Mouse (Mus musculus): ENCODE results near the gene Ankrd13d. TPM values are rescaled to one million over a fixed set of nuclear protein-coding genes. Genes with fewer than 3 reads are reported as not detected.
A peak's percentile ranks its signal among the peaks of the same experiment; 100 is the strongest.

Ankrd13d gene
- polyA plus RNA-seq, 1 experiment from 2014 or later: 9.5 TPM

GRCm38 (mm10) chr19:4290749-4291148 lies 7.8 kb upstream of the Ankrd13d start:
- no peaks in the 10 kb centered on the region for H3K9me3 ChIP-seq (ENCODE audit: control insufficient read depth, low read length)
- ATAC-seq (replicated peaks; ENCODE audit: low FRiP score): no peak
- no peaks in the 10 kb centered on the region for H3K4me1 ChIP-seq (replicated peaks; ENCODE audit: control insufficient read depth, insufficient read depth, low read length)
- no peak overlapping the region for H3K4me3 ChIP-seq (ENCODE audit: low read depth, low read length)
- no peak overlapping the region for H3K4me2 ChIP-seq (ENCODE audit: low read depth, low read length, severe bottlenecking)
- no peak overlapping the region for H3K27ac ChIP-seq (ENCODE audit: low read depth, low read length)
- H3K36me3 ChIP-seq (ENCODE audit: control insufficient read depth, insufficient read depth, low read length): peaks cover 8% of the 10 kb centered on the region; the same call in 1 of the 2 replicates
- H3K9ac ChIP-seq (ENCODE audit: low read length): no peak overlapping the region
- DNase-seq (ENCODE audit: low spot score): no peak
- 76% methylated on average over 15 of the region's 15 CpGs for WGBS
- no peaks in the 10 kb centered on the region for H3K27me3 ChIP-seq (ENCODE audit: control insufficient read depth, insufficient read depth, low read length)

- H3K4me2 ChIP-seq (ENCODE audit: low read depth, low read length, severe bottlenecking): peak overlapping the region; percentile 77; the same call in 1 of the 2 replicates
- H3K9ac ChIP-seq (ENCODE audit: low read length): no peak overlapping the region
- H3K4me1 ChIP-seq (replicated peaks; ENCODE audit: control insufficient read depth, insufficient read depth, low read length): peaks cover 6% of the 10 kb centered on the region; the same call in 1 of the 2 replicates
- H3K36me3 ChIP-seq (ENCODE audit: control insufficient read depth, insufficient read depth, low read length): peaks cover 4% of the 10 kb centered on the region; the same call in 1 of the 2 replicates
- ATAC-seq (replicated peaks; ENCODE audit: low FRiP score) (no peak; the same call in 1 of the 2 replicates), DNase-seq (ENCODE audit: low spot score) (no peak)
- peak overlapping the region; percentile 56 for H3K4me3 ChIP-seq (ENCODE audit: low read depth, low read length)
- H3K27me3 ChIP-seq (ENCODE audit: control insufficient read depth, insufficient read depth, low read length): peaks cover 3% of the 10 kb centered on the region; the same call in 1 of the 2 replicates
- WGBS: 48% methylated on average over 7 of the region's 7 CpGs
- H3K9me3 ChIP-seq (ENCODE audit: control insufficient read depth, low read length): no peaks in the 10 kb centered on the region; the same call in 1 of the 2 replicates
- no peak overlapping the region for H3K27ac ChIP-seq (ENCODE audit: low read depth, low read length)
These were observed 716 bp upstream of the Ankrd13d start for GRCm38 (mm10) chr19:4283653-4284052.

GRCm38 (mm10) chr19:4280425-4280824 lies 2.5 kb downstream of the Ankrd13d start:
- 92% methylated on average over 9 of the region's 9 CpGs for WGBS

GRCm38 (mm10) chr19:4279487-4279886 lies 3.5 kb downstream of the Ankrd13d start:
- no peaks in the 10 kb centered on the region for H3K36me3 ChIP-seq (ENCODE audit: control insufficient read depth, insufficient read depth, low read length)
- H3K4me2 ChIP-seq (ENCODE audit: low read depth, low read length, severe bottlenecking): no peak overlapping the region
- no peak overlapping the region for H3K27ac ChIP-seq (ENCODE audit: low read depth, low read length)
- no peak overlapping the region for H3K4me3 ChIP-seq (ENCODE audit: low read depth, low read length)
- peaks cover 3% of the 10 kb centered on the region; the same call in 1 of the 2 replicates for H3K27me3 ChIP-seq (ENCODE audit: control insufficient read depth, insufficient read depth, low read length)
- no peak overlapping the region for H3K9ac ChIP-seq (ENCODE audit: low read length)
- peaks cover 3% of the 10 kb centered on the region; the same call in 1 of the 2 replicates for H3K9me3 ChIP-seq (ENCODE audit: control insufficient read depth, low read length)
- DNase-seq (ENCODE audit: low spot score): no peak
- 95% methylated on average over 1 of the region's 1 CpGs for WGBS
- peaks cover 6% of the 10 kb centered on the region; the same call in 1 of the 2 replicates for H3K4me1 ChIP-seq (replicated peaks; ENCODE audit: control insufficient read depth, insufficient read depth, low read length)
- ATAC-seq (replicated peaks; ENCODE audit: low FRiP score): no peak

More at GRCm38 (mm10) chr19:4280425-4280824, 2.5 kb downstream of the Ankrd13d start:
- Histone ChIP-seq H3K4me2 (ENCODE audit: low read depth, low read length, severe bottlenecking) (no peak overlapping the region), H3K4me1 (replicated peaks; ENCODE audit: control insufficient read depth, insufficient read depth, low read length) (peaks cover 6% of the 10 kb centered on the region; the same call in 1 of the 2 replicates), H3K27ac (ENCODE audit: low read depth, low read length) (no peak overlapping the region), H3K27me3 (ENCODE audit: control insufficient read depth, insufficient read depth, low read length) (peaks cover 3% of the 10 kb centered on the region; the same call in 1 of the 2 replicates), H3K9me3 (ENCODE audit: control insufficient read depth, low read length) (peaks cover 3% of the 10 kb centered on the region; the same call in 1 of the 2 replicates), H3K4me3 (ENCODE audit: low read depth, low read length) (no peak overlapping the region), H3K36me3 (ENCODE audit: control insufficient read depth, insufficient read depth, low read length) (no peaks in the 10 kb centered on the region), H3K9ac (ENCODE audit: low read length) (no peak overlapping the region)
- ATAC-seq (replicated peaks; ENCODE audit: low FRiP score) (no peak), DNase-seq (ENCODE audit: low spot score) (no peak)

- Histone ChIP-seq H3K4me1 (replicated peaks; ENCODE audit: control insufficient read depth, insufficient read depth, low read length) (peaks cover 4% of the 10 kb centered on the region; the same call in 1 of the 2 replicates), H3K36me3 (ENCODE audit: control insufficient read depth, insufficient read depth, low read length) (no peaks in the 10 kb centered on the region), H3K27me3 (ENCODE audit: control insufficient read depth, insufficient read depth, low read length) (peaks cover 4% of the 10 kb centered on the region; the same call in 1 of the 2 replicates), H3K9me3 (ENCODE audit: control insufficient read depth, low read length) (peaks cover 2% of the 10 kb centered on the region; the same call in 1 of the 2 replicates), H3K4me2 (ENCODE audit: low read depth, low read length, severe bottlenecking) (no peak overlapping the region), H3K27ac (ENCODE audit: low read depth, low read length) (no peak overlapping the region), H3K9ac (ENCODE audit: low read length) (no peak overlapping the region), H3K4me3 (ENCODE audit: low read depth, low read length) (no peak overlapping the region)
- ATAC-seq (replicated peaks; ENCODE audit: low FRiP score): no peak
- WGBS: 90% methylated on average over 11 of the region's 11 CpGs
- DNase-seq (ENCODE audit: low spot score): peak; percentile 35
These were observed 12.0 kb downstream of the Ankrd13d start for GRCm38 (mm10) chr19:4270972-4271371.

GRCm38 (mm10) chr19:4270187-4270586 lies 12.8 kb downstream of the Ankrd13d start:
- peaks cover 4% of the 10 kb centered on the region; the same call in 1 of the 2 replicates for H3K27me3 ChIP-seq (ENCODE audit: control insufficient read depth, insufficient read depth, low read length)
- H3K36me3 ChIP-seq (ENCODE audit: control insufficient read depth, insufficient read depth, low read length): no peaks in the 10 kb centered on the region
- peaks cover 4% of the 10 kb centered on the region; the same call in 1 of the 2 replicates for H3K4me1 ChIP-seq (replicated peaks; ENCODE audit: control insufficient read depth, insufficient read depth, low read length)
- 74% methylated on average over 6 of the region's 6 CpGs for WGBS
- no peak for ATAC-seq (replicated peaks; ENCODE audit: low FRiP score)
- H3K4me3 ChIP-seq (ENCODE audit: low read depth, low read length): no peak overlapping the region
- no peak overlapping the region for H3K27ac ChIP-seq (ENCODE audit: low read depth, low read length)
- H3K4me2 ChIP-seq (ENCODE audit: low read depth, low read length, severe bottlenecking): no peak overlapping the region
- no peaks in the 10 kb centered on the region for H3K9me3 ChIP-seq (ENCODE audit: control insufficient read depth, low read length)
- DNase-seq (ENCODE audit: low spot score): peak; percentile 44
- H3K9ac ChIP-seq (ENCODE audit: low read length): no peak overlapping the region

- Histone ChIP-seq H3K36me3 (ENCODE audit: control insufficient read depth, insufficient read depth, low read length) (no peaks in the 10 kb centered on the region), H3K4me3 (ENCODE audit: low read depth, low read length) (peak within 1 kb of the TSS; percentile 24), H3K27me3 (ENCODE audit: control insufficient read depth, insufficient read depth, low read length) (peaks cover 4% of the 10 kb centered on the region; the same call in 1 of the 2 replicates), H3K4me1 (replicated peaks; ENCODE audit: control insufficient read depth, insufficient read depth, low read length) (peaks cover 4% of the 10 kb centered on the region; the same call in 1 of the 2 replicates), H3K9ac (ENCODE audit: low read length) (peak within 1 kb of the TSS; percentile 35), H3K9me3 (ENCODE audit: control insufficient read depth, low read length) (no peaks in the 10 kb centered on the region), H3K27ac (ENCODE audit: low read depth, low read length) (no peak within 1 kb of the TSS), H3K4me2 (ENCODE audit: low read depth, low read length, severe bottlenecking) (peak within 1 kb of the TSS; percentile 55)
- ATAC-seq (replicated peaks; ENCODE audit: low FRiP score): no peak; the same call in 1 of the 2 replicates
- WGBS: 5% methylated on average over 46 of the region's 46 CpGs
- peak; percentile 51 for DNase-seq (ENCODE audit: low spot score)
These were observed 14.2 kb downstream of the Ankrd13d start, which contains the start of gene Ssh3 for GRCm38 (mm10) chr19:4268566-4269361. Gene Ssh3 (minus strand): TSS chr19:4269180.

GRCm38 (mm10) chr19:4265956-4266355 lies 17.0 kb downstream of the Ankrd13d start:
- Histone ChIP-seq H3K27ac (ENCODE audit: low read depth, low read length) (no peak overlapping the region), H3K4me3 (ENCODE audit: low read depth, low read length) (no peak overlapping the region), H3K4me2 (ENCODE audit: low read depth, low read length, severe bottlenecking) (no peak overlapping the region), H3K9ac (ENCODE audit: low read length) (no peak overlapping the region), H3K27me3 (ENCODE audit: control insufficient read depth, insufficient read depth, low read length) (peaks cover 4% of the 10 kb centered on the region; the same call in 1 of the 2 replicates), H3K36me3 (ENCODE audit: control insufficient read depth, insufficient read depth, low read length) (no peaks in the 10 kb centered on the region), H3K9me3 (ENCODE audit: control insufficient read depth, low read length) (no peaks in the 10 kb centered on the region), H3K4me1 (replicated peaks; ENCODE audit: control insufficient read depth, insufficient read depth, low read length) (peaks cover 4% of the 10 kb centered on the region; the same call in 1 of the 2 replicates)
- peak; percentile 46 for DNase-seq (ENCODE audit: low spot score)
- ATAC-seq (replicated peaks; ENCODE audit: low FRiP score): no peak
- WGBS: 69% methylated on average over 4 of the region's 4 CpGs

Measured in forebrain, embryonic 11.5 days (tissue).